Mouse (Mus musculus) cerebellum, adult 2 months (tissue): ENCODE measurements around the gene Rnh1.

Source experiments
- CTCF ChIP-seq: fragments of 200-500 bp; IDR thresholded peaks from 2 replicates; pipeline ENCODE4 v1.5.1; 2011; ENCODE audit warnings: low read depth, mild to moderate bottlenecking, control low read depth, low read length, moderate library complexity, borderline replicate concordance; ENCODE audit not compliant: insufficient read depth
- POLR2A ChIP-seq: fragments of 200-500 bp; IDR thresholded peaks from 2 replicates; pipeline ENCODE4 v1.6.1; 2011; ENCODE audit warnings: low read length, control low read depth, borderline replicate concordance; ENCODE audit not compliant: insufficient read depth

DNA sequence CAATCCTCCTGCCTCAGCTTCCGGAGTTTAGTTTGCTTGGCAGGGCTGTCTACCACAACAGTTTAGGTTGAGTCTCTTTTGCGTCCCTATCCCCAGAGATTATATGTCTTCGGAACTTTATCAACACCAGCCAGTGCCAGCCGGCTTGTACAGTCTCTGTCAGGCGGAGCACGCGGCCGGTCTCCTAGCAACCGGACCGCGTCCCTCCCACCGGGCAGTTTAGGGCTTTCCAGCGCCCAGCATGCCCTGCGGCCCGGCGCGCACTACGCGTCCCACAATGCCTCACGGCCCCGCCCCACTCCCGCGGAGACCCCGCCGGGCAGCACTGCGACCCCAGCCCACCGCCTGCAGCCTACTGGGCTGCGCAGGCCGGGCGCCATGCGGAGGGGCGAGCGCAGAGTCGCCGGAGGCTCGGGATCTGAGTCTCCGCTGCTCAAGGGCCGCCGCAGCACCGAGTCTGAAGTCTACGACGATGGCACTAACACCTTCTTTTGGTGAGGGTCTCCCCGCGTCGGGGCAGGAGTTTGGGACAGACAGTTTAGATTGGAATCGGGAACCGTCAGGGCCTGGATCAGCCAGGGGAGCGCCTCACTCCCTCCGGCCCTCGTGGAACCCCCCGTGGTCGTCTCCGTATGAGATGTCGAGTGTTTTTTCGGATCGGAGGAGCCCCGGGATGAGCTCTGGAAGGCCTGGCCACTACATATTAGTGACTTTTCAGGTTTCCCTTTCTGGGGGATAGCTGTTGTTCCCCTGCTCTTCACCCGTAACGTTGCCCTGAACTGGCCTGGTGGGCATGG is 41.4 kb downstream of the Rnh1 start:
- TF ChIP-seq POLR2A (0 out of 2 replicates have a peak, but pooled peaks have one; percentile 33), CTCF (no peak)
